Mouse (Mus musculus): ENCODE results near the gene Hsd17b1.

- TF ChIP-seq CTCF (IDR thresholded peaks at IDR 0.05; ENCODE audit: control insufficient read depth, insufficient read depth, insufficient read length) = no peak
- no peak for TF ChIP-seq MAX (IDR thresholded peaks at IDR 0.05)
- no peak for TF ChIP-seq MYOG (IDR thresholded peaks at IDR 0.05; ENCODE audit: control insufficient read depth, extremely low read depth, insufficient read length)
Observed at GRCm38 (mm10) chr11:101083083-101083697, 5.0 kb downstream of the Hsd17b1 start.
